Mouse (Mus musculus): Measurements from ENCODE around the gene Prkrip1. TPM values are rescaled to one million over a fixed set of nuclear protein-coding genes. Genes with fewer than 3 reads are reported as not detected.

Gene Prkrip1
- total RNA-seq, 2 experiments from 2014 or later, result 39.9 to 41.5 TPM

Other genes with a start within 250 kb of the Prkrip1 start
- 1 to 10 TPM; 1.7 to 2.0 TPM for gene Ssc4d, start 224.4 kb downstream of the Prkrip1 start, total RNA-seq (2021)
- gene Zp3, start 218.9 kb downstream of the Prkrip1 start, total RNA-seq (2021), result not detected
- 1 to 10 TPM; 9.1 to 9.5 TPM for gene Dtx2, start 204.2 kb downstream of the Prkrip1 start, total RNA-seq (2021)
- gene Upk3b, start 160.5 kb downstream of the Prkrip1 start, total RNA-seq (2021), result not detected
- not detected for gene Upk3bl, start 144.5 kb downstream of the Prkrip1 start, total RNA-seq (2021)
- 1 to 10 TPM; 4.3 to 4.4 TPM for gene Rasa4, start 115.0 kb downstream of the Prkrip1 start, total RNA-seq (2021)
- 10 to 100 TPM; 73.6 to 82.2 TPM for gene Polr2j, start 82.3 kb downstream of the Prkrip1 start, total RNA-seq (2021)
- gene Lrwd1, start 62.9 kb downstream of the Prkrip1 start, total RNA-seq (2021), result 10 to 100 TPM; 15.1 to 18.5 TPM
- gene Alkbh4, start 62.8 kb downstream of the Prkrip1 start, total RNA-seq (2021), result 1 to 10 TPM; 8.4 to 10.0 TPM
- 100 to 1,000 TPM; 124 to 127 TPM for gene Orai2, start 28.2 kb downstream of the Prkrip1 start, total RNA-seq (2021)
- gene Sh2b2, start 47.6 kb upstream of the Prkrip1 start, total RNA-seq (2021), result 1 to 10 TPM; 8.7 to 9.5 TPM

Data from layer of hippocampus, postnatal 14 days (tissue).